In the genomic region with DNA sequence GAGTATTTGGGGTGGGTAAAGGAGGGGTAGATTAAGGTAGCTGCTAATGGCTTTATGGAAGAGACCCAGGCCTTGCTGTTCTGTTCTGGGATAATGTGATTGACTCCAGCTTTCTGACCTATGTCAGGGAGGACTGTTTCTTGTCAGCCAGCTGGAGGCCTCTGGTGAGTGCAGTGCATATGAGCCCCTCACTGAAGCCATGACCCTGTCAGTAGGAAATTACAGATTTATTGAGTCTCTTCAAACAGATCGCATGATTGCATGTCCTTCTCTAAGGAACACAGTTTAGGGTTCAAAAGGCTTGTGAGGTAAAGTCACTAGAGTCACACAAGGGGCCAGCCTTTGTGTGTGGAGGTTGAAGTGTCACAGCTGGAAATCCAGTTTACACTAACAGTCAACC, we compare ENCODE assay signal across 21 mouse cellular contexts.
DNase-seq lines count a peak whose midpoint lies in the region; ATAC-seq and TF ChIP-seq lines count a peak whose summit lies in the region.
"Had no signal": no experiment of that assay in that cellular context is flagged by ENCODE, and none has a peak within 500 bp of the region (broad histone marks: within the 10 kb centered on the region; RNA-seq: fewer than 3 reads in every experiment).

No protein-coding gene starts in this region.

- H3K79me2 ChIP-seq in heart, adult 2 months (replicated peaks; ENCODE audit: control insufficient read depth, insufficient read depth, low read length): no peaks in the 10 kb centered on the region

- no peak overlapping the region for H3K4me3 ChIP-seq in kidney, adult 2 months (ENCODE audit: insufficient read depth, low read depth, low read length)
- no peak overlapping the region for H3K4me3 ChIP-seq in kidney, embryonic 15.5 days (replicated peaks)
- H3K4me3 ChIP-seq in limb, embryonic 10.5 days: no peak overlapping the region
- H3K4me3 ChIP-seq in heart, adult 2 months: no peak overlapping the region
- H3K4me3 ChIP-seq in midbrain, embryonic 15.5 days: no peak overlapping the region
- H3K4me3 ChIP-seq in neural tube, embryonic 15.5 days (replicated peaks): no peak overlapping the region
- H3K4me3 ChIP-seq: heart, embryonic 15.5 days; hindbrain, embryonic 13.5 days; limb, embryonic 12.5 days; midbrain, embryonic 12.5 days had no signal

- peak; percentile 20 for DNase-seq in kidney, adult 2 months
- DNase-seq in kidney, adult 8-10 months: no peak
- peak; percentile 60 for DNase-seq in embryo, embryonic 10.5 days (ENCODE audit: low spot score)
- DNase-seq in limb, embryonic 10.5 days (ENCODE audit: low spot score): peak; percentile 40
- no peak for DNase-seq in heart, adult 2 months
- DNase-seq: adrenal gland, postnatal 36 days; cerebellum, adult 9-10 months; gastrocnemius, postnatal 36 days; heart, postnatal 36 days; liver, postnatal 0 days; spleen, adult 18-20 months; thymus, postnatal 36 days had no signal

- no peak overlapping the region for H3K4me2 ChIP-seq in kidney, embryonic 15.5 days
- no peak overlapping the region for H3K4me2 ChIP-seq in midbrain, embryonic 15.5 days
- no peak overlapping the region for H3K4me2 ChIP-seq in neural tube, embryonic 15.5 days
- H3K4me2 ChIP-seq: heart, embryonic 15.5 days; hindbrain, embryonic 13.5 days; limb, embryonic 12.5 days; liver, embryonic 11.5 days; midbrain, embryonic 12.5 days had no signal

- no peak overlapping the region for H3K27ac ChIP-seq in kidney, adult 2 months (ENCODE audit: insufficient read depth, low read depth, low read length)
- no peak overlapping the region for H3K27ac ChIP-seq in kidney, embryonic 15.5 days
- no peak overlapping the region for H3K27ac ChIP-seq in limb, embryonic 10.5 days
- no peak overlapping the region for H3K27ac ChIP-seq in heart, adult 2 months
- H3K27ac ChIP-seq in midbrain, embryonic 15.5 days: no peak overlapping the region
- H3K27ac ChIP-seq in neural tube, embryonic 15.5 days (replicated peaks): no peak overlapping the region
- H3K27ac ChIP-seq: heart, embryonic 15.5 days; hindbrain, embryonic 13.5 days; limb, embryonic 12.5 days; midbrain, embryonic 12.5 days had no signal

- no peaks in the 10 kb centered on the region for H3K36me3 ChIP-seq in kidney, adult 2 months (ENCODE audit: control insufficient read depth, insufficient read depth, low read length)
- H3K36me3 ChIP-seq in kidney, embryonic 15.5 days: no peaks in the 10 kb centered on the region
- no peaks in the 10 kb centered on the region for H3K36me3 ChIP-seq in limb, embryonic 10.5 days
- peaks cover under 1% of the 10 kb centered on the region; the same call in 1 of the 2 replicates for H3K36me3 ChIP-seq in heart, adult 2 months (ENCODE audit: control insufficient read depth, insufficient read depth, low read length)
- no peaks in the 10 kb centered on the region for H3K36me3 ChIP-seq in midbrain, embryonic 15.5 days (replicated peaks)
- no peaks in the 10 kb centered on the region for H3K36me3 ChIP-seq in neural tube, embryonic 15.5 days
- H3K36me3 ChIP-seq: heart, embryonic 15.5 days; hindbrain, embryonic 13.5 days; limb, embryonic 12.5 days; midbrain, embryonic 12.5 days had no signal

- TF ChIP-seq CTCF in kidney, adult 2 months (conservative IDR thresholded peaks at IDR 0.05; ENCODE audit: insufficient read depth, insufficient read length, low read depth, low read length): no peak
- no peak for TF ChIP-seq CTCF in heart, adult 2 months (IDR thresholded peaks at IDR 0.05)

- H3K9ac ChIP-seq in kidney, embryonic 15.5 days: no peak overlapping the region
- H3K9ac ChIP-seq in heart, adult 2 months (ENCODE audit: low read depth, low read length): no peak overlapping the region
- H3K9ac ChIP-seq in midbrain, embryonic 15.5 days: no peak overlapping the region
- H3K9ac ChIP-seq in neural tube, embryonic 15.5 days (replicated peaks): no peak overlapping the region
- H3K9ac ChIP-seq: heart, embryonic 15.5 days; hindbrain, embryonic 13.5 days; limb, embryonic 12.5 days; liver, postnatal 0 days; midbrain, embryonic 12.5 days had no signal

- intact Hi-C loops in heart, adult 2 months (cut with DNase I): no loop called here

- H3K4me1 ChIP-seq in kidney, adult 2 months (ENCODE audit: control insufficient read depth, insufficient read depth, low read length): peaks cover 6% of the 10 kb centered on the region; the same call in 1 of the 2 replicates
- peaks cover 6% of the 10 kb centered on the region; the same call in 1 of the 2 replicates for H3K4me1 ChIP-seq in kidney, embryonic 15.5 days
- peaks cover 9% of the 10 kb centered on the region for H3K4me1 ChIP-seq in limb, embryonic 10.5 days
- peaks cover 2% of the 10 kb centered on the region for H3K4me1 ChIP-seq in heart, adult 2 months (ENCODE audit: control insufficient read depth, insufficient read depth, low read length)
- no peaks in the 10 kb centered on the region for H3K4me1 ChIP-seq in midbrain, embryonic 15.5 days
- no peaks in the 10 kb centered on the region for H3K4me1 ChIP-seq in neural tube, embryonic 15.5 days
- H3K4me1 ChIP-seq: hindbrain, embryonic 13.5 days; midbrain, embryonic 12.5 days had no signal

- H3K9me3 ChIP-seq in kidney, embryonic 15.5 days (replicated peaks): no peaks in the 10 kb centered on the region
- H3K9me3 ChIP-seq in limb, embryonic 10.5 days (replicated peaks): no peaks in the 10 kb centered on the region
- no peaks in the 10 kb centered on the region for H3K9me3 ChIP-seq in midbrain, embryonic 15.5 days
- no peaks in the 10 kb centered on the region for H3K9me3 ChIP-seq in neural tube, embryonic 15.5 days (replicated peaks)
- H3K9me3 ChIP-seq: heart, embryonic 15.5 days; hindbrain, embryonic 13.5 days; limb, embryonic 12.5 days; midbrain, embryonic 12.5 days had no signal

- 42% methylated on average over 1 of the region's 1 CpGs for WGBS in kidney, adult 2 months
- WGBS in kidney, embryonic 15.5 days: 23% methylated on average over 1 of the region's 1 CpGs
- WGBS in limb, embryonic 10.5 days: 3% methylated on average over 1 of the region's 1 CpGs
- WGBS in heart, adult 2 months: 72% methylated on average over 1 of the region's 1 CpGs
- 74% methylated on average over 1 of the region's 1 CpGs for WGBS in midbrain, embryonic 15.5 days
- 41% methylated on average over 1 of the region's 1 CpGs for WGBS in neural tube, embryonic 15.5 days

- no peak for TF ChIP-seq EP300 in heart, adult 2 months (IDR thresholded peaks at IDR 0.05; ENCODE audit: insufficient read depth, low read depth, low read length)

- no peaks in the 10 kb centered on the region for H3K27me3 ChIP-seq in kidney, adult 2 months (replicated peaks; ENCODE audit: control insufficient read depth, insufficient read depth, low read length)
- H3K27me3 ChIP-seq in kidney, embryonic 15.5 days: no peaks in the 10 kb centered on the region
- no peaks in the 10 kb centered on the region for H3K27me3 ChIP-seq in limb, embryonic 10.5 days (ENCODE audit: low read depth, poor library complexity, severe bottlenecking)
- no peaks in the 10 kb centered on the region for H3K27me3 ChIP-seq in heart, adult 2 months (ENCODE audit: control insufficient read depth, insufficient read depth, low read length)
- no peaks in the 10 kb centered on the region for H3K27me3 ChIP-seq in midbrain, embryonic 15.5 days (replicated peaks)
- H3K27me3 ChIP-seq in neural tube, embryonic 15.5 days (replicated peaks): no peaks in the 10 kb centered on the region
- H3K27me3 ChIP-seq: heart, embryonic 15.5 days; hindbrain, embryonic 13.5 days; limb, embryonic 12.5 days; midbrain, embryonic 12.5 days had no signal

- peak; percentile 72 for ATAC-seq in kidney, embryonic 15.5 days (replicated peaks; ENCODE audit: low FRiP score)
- no peak for ATAC-seq in midbrain, embryonic 15.5 days (replicated peaks)
- ATAC-seq in neural tube, embryonic 15.5 days (ENCODE audit: low FRiP score): no peak
- ATAC-seq: liver, postnatal 0 days; lung, postnatal 0 days had no signal

- no peak for TF ChIP-seq POLR2A in kidney, adult 2 months (IDR thresholded peaks at IDR 0.05; ENCODE audit: low read depth, low read length)
- TF ChIP-seq POLR2A in heart, adult 2 months (IDR thresholded peaks at IDR 0.05; ENCODE audit: insufficient read depth, low read depth, low read length): no peak

Comparison
In these comparisons a context has a peak if more than half of its experiments do, and no peak if none do; other contexts are left out.
1. DNase-seq: peak in kidney, adult 2 months (single experiment), embryo, embryonic 10.5 days (single experiment) and limb, embryonic 10.5 days (single experiment); none in kidney, adult 8-10 months (0 of 2) and heart, adult 2 months (0 of 2).